Mouse (Mus musculus) forebrain, embryonic 10.5 days (tissue): ENCODE data around the gene Wdr37. TPM values are rescaled to one million over a fixed set of nuclear protein-coding genes. Genes with fewer than 3 reads are reported as not detected.

Source experiments
- DNase-seq: peaks from one replicate; pipeline ENCODE4 v3.0.0-alpha.2; 2017; ENCODE audit warnings: low spot score; ENCODE audit errors: extremely low spot score
- H3K27ac ChIP-seq: fragments of 300-500 bp; sonication (generic); 2 replicates; pipeline ENCODE4 v1.5.1; 2016; ENCODE audit warnings: mild to moderate bottlenecking
- H3K27me3 ChIP-seq: fragments of 300-500 bp; sonication (generic); 2 replicates; pipeline ENCODE4 v1.6.1; 2016; ENCODE audit warnings: mild to moderate bottlenecking; ENCODE audit not compliant: poor library complexity, severe bottlenecking
- H3K36me3 ChIP-seq: fragments of 300-500 bp; sonication (generic); replicated peaks from 2 replicates; pipeline ENCODE4 v1.6.1; 2016; ENCODE audit warnings: mild to moderate bottlenecking, moderate library complexity
- H3K4me1 ChIP-seq: fragments of 300-500 bp; sonication (generic); 2 replicates; pipeline ENCODE4 v1.6.1; 2016
- H3K4me3 ChIP-seq: fragments of 300-500 bp; sonication (generic); 2 replicates; pipeline ENCODE4 v1.5.1; 2016; ENCODE audit warnings: mild to moderate bottlenecking, moderate library complexity
- H3K9me3 ChIP-seq: fragments of 300-500 bp; sonication (generic); 2 replicates; pipeline ENCODE4 v1.6.1; 2016; ENCODE audit warnings: mild to moderate bottlenecking, moderate library complexity
- WGBS: fragments of 180-500 bp; shearing (Covaris S2); methylation state at CpG from one replicate; pipeline ENCODE4 v1.1.7; 2016; 5-methylcytosine and 5-hydroxymethylcytosine counted together
- polyA plus RNA-seq: library from polyadenylated mRNA; unstranded; fragments of >200 nt; fragmentation: Nextera tagmentation; extraction: Ambion mirVana; gene quantifications from 2 replicates; pipeline ENCODE4 v1.2.1, GENCODE M21; 2016

The Wdr37 gene
- polyA plus RNA-seq, 1 experiment from 2014 or later = 32.1 TPM

DNA sequence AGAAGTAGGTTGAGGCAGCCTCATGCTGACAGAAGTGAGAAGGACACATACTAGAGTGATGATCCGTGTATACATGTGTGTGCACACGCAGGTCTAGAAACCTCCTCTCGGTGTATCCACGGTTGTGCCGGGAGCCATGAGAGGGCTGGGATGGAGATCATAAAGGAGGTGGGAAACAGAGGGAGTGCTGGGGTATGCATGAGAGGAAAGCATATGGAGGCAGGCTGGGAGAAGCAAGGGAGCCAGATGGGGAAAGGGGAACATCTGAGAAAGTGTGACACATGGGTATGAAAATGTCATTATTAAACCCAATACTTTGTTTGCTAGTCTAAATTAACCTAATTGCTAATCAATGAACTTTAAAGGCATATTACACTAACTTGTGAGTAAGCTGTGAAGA lies 37.1 kb downstream of the Wdr37 start:
- Histone ChIP-seq H3K4me3 (no peak overlapping the region), H3K4me1 (peaks cover 26% of the 10 kb centered on the region), H3K27ac (no peak overlapping the region), H3K9me3 (no peaks in the 10 kb centered on the region), H3K36me3 (peaks cover 80% of the 10 kb centered on the region), H3K27me3 (no peaks in the 10 kb centered on the region)
- 97% methylated on average over 5 of the region's 5 CpGs for WGBS
- DNase-seq = no peak

DNA sequence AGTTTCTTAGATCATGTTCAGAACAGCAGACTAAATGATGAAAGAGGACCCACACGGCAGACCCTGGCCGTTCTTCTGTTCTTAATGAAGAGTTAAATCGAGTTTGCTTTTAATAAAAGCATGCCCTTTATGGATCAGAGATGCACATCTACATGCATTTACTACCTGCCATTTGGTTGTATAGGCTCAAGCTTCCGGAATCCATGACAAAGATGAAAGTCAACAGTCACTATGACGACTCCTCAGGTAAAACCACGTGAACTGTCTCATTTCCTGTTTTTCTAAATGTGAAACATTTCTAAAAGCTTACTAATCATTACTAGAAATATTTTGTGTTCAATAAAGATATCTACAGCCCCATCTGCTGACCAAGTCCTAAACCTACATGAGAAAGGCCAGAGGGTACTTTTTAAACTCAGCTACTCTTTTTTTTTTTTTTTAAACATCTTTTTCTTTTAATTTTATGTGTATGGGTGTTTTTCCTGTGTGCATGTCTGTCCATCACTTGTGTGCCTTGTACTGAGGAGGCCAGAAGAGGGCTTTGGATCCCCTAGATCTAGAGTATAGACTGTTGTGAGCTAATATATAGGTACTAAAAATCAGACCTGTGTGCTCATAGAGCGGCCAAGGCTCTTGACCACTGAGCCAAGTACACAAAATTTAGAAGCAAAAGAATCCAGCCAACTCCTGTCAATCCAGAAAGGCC lies 40.0 kb downstream of the Wdr37 start:
- no peak overlapping the region for H3K4me3 ChIP-seq
- no peaks in the 10 kb centered on the region for H3K27me3 ChIP-seq
- peaks cover 8% of the 10 kb centered on the region for H3K4me1 ChIP-seq
- H3K27ac ChIP-seq = no peak overlapping the region
- DNase-seq = no peak
- H3K9me3 ChIP-seq = no peaks in the 10 kb centered on the region
- H3K36me3 ChIP-seq = peaks cover 81% of the 10 kb centered on the region
- WGBS = 92% methylated on average over 7 of the region's 7 CpGs

DNA sequence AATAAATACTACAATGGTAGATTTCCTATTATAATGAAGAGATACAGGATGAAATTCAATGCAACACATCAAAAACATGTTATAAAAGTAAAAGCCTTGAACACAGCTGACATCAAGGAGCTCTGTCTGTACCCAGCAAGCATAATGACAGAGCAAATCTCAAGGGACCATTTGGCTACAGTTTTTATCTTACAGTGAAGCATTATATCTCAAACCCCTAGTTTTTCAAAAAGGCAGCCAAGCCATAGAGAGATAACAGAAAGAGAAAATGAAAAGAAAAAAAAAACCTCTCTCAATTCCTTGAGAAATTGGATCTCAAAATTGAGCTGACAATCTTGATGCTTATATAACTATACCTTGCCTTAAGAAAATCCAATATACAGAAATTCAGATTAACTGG lies 41.0 kb downstream of the Wdr37 start:
- no peak for DNase-seq
- Histone ChIP-seq H3K27me3 (no peaks in the 10 kb centered on the region), H3K4me1 (peaks cover 8% of the 10 kb centered on the region), H3K4me3 (no peak overlapping the region), H3K9me3 (no peaks in the 10 kb centered on the region), H3K36me3 (peaks cover 76% of the 10 kb centered on the region), H3K27ac (no peak overlapping the region)

DNA sequence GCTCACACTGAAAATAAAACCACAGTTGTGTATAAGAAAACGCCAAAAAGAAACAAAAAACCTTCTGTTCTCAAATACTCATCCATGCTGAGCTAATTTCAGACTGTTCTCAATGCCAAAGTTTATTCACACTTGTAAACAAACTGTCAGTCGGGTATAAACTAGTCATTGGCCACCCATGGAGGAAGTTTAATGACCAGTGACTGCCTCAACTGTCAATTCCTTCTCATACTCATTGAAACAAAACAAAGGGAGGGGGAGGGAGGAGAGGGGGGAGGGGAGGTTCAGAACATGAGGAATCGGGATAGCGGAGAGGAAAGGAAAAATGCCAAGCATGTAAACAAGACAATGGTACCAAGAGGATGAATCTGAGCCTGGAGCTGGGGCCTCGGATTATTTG lies 41.9 kb downstream of the Wdr37 start:
- Histone ChIP-seq H3K27me3 (no peaks in the 10 kb centered on the region), H3K9me3 (no peaks in the 10 kb centered on the region), H3K27ac (no peak overlapping the region), H3K36me3 (peaks cover 67% of the 10 kb centered on the region), H3K4me1 (peaks cover 8% of the 10 kb centered on the region), H3K4me3 (no peak overlapping the region)
- 68% methylated on average over 5 of the region's 5 CpGs for WGBS
- no peak for DNase-seq

DNA sequence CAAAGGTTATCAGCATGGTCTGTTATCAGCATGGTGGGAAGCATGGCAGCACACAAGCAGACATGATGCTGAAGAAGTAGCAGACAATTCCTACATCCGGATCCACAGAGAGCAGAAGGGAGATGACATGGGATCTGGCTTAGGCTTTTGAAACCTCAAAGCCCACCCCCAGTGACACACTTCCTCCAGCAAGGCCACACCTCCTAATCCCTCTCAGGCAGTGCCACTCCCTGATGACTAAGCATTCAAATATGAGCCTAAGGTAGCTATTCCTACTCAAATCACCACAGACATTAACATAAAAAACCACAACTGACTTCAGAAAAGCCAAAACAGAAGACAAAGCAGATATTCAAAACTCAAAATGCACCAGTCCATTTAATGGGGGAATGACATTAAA lies 42.8 kb downstream of the Wdr37 start:
- Histone ChIP-seq H3K4me3 (no peak overlapping the region), H3K36me3 (peaks cover 58% of the 10 kb centered on the region), H3K27me3 (no peaks in the 10 kb centered on the region), H3K4me1 (peaks cover 8% of the 10 kb centered on the region), H3K9me3 (no peaks in the 10 kb centered on the region), H3K27ac (no peak overlapping the region)
- 92% methylated on average over 1 of the region's 1 CpGs for WGBS
- no peak for DNase-seq

DNA sequence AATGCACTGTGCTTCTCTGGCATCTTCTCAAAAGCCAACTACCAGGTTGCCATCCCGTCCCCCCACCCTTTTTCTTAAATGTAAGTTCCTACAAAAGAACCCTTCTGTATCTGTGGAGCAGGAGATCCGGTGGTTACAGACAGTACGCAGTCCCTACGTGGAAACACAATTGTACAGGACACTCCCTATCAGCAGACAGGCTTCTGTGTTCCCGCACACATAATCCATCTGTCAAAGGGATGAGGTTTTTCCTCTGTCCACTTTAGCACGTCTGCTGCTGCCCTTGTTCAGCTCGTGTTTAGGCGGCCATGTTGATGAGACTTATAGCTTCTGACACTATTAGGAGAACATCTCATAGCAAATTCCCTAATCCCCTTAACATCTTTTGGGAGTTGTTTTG lies 48.2 kb downstream of the Wdr37 start:
- no peak for DNase-seq
- no peaks in the 10 kb centered on the region for H3K9me3 ChIP-seq
- H3K4me1 ChIP-seq = no peaks in the 10 kb centered on the region
- no peak overlapping the region for H3K27ac ChIP-seq
- 96% methylated on average over 8 of the region's 8 CpGs for WGBS
- H3K4me3 ChIP-seq = no peak overlapping the region
- H3K36me3 ChIP-seq = peaks cover 68% of the 10 kb centered on the region
- H3K27me3 ChIP-seq = no peaks in the 10 kb centered on the region

DNA sequence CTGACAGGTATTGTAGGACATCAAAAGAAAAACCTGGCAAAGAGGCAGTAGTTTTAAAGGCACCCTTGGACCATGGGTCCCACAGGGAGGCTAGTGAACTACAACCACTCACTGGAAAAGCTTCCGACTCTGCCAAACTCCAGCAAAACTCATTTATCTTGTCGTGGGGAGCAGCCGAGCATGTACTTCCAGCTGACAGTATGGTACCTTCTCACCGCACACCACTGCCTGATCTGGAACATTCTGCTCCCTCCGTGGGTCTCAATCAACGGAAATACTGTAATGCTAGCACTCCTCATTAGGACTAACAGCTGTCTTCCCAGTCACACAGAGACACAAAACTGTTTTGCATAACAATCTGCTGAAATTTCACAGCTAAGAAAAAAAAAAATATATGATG lies 48.6 kb downstream of the Wdr37 start:
- Histone ChIP-seq H3K9me3 (no peaks in the 10 kb centered on the region), H3K27me3 (no peaks in the 10 kb centered on the region), H3K4me3 (no peak overlapping the region), H3K27ac (no peak overlapping the region), H3K4me1 (no peaks in the 10 kb centered on the region), H3K36me3 (peaks cover 68% of the 10 kb centered on the region)
- WGBS = 93% methylated on average over 6 of the region's 6 CpGs
- DNase-seq = no peak

DNA sequence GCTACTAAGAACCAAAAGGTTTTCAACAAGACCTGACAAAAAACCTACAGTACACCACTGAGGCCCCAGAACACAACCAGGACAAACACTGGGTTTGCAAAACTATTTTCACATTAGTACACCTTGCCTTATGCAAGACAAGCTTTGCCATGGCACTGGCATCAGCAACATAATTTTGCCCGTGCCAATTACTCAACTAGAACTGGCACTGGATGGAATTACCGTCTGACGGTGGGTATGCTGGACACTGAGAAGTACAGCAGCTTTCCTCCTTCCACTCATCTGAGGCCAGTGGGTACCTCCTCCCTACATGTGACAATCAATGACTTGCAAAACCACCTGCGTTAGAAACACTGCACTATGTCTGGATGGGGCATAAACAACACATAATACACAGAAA lies 49.5 kb downstream of the Wdr37 start:
- no peaks in the 10 kb centered on the region for H3K27me3 ChIP-seq
- WGBS = 92% methylated on average over 4 of the region's 4 CpGs
- DNase-seq = no peak
- H3K4me1 ChIP-seq = no peaks in the 10 kb centered on the region
- H3K36me3 ChIP-seq = peaks cover 71% of the 10 kb centered on the region
- no peak overlapping the region for H3K27ac ChIP-seq
- H3K4me3 ChIP-seq = no peak overlapping the region
- no peaks in the 10 kb centered on the region for H3K9me3 ChIP-seq

DNA sequence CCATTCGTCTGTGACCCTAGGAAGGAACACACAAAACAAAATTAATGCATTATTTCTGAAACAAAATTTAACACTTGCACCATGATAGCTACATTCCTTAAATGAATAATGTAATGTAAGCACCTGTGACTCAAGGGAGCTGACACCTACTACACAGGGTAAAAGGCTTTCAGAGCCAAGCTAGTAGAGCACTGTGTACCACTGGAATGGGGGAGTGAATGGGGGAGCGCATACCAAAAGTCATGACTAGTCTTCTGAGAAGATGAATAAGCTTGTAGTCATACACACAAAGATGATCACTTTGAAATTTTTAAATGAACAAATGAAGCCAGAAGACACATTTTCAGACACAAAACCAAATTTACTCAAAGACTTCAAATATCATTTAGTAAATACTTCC lies 65.8 kb downstream of the Wdr37 start:
- peaks cover 27% of the 10 kb centered on the region for H3K36me3 ChIP-seq
- H3K4me3 ChIP-seq = no peak overlapping the region
- no peak overlapping the region for H3K27ac ChIP-seq
- no peaks in the 10 kb centered on the region for H3K9me3 ChIP-seq
- no peaks in the 10 kb centered on the region for H3K27me3 ChIP-seq
- WGBS = 92% methylated on average over 2 of the region's 2 CpGs
- no peaks in the 10 kb centered on the region for H3K4me1 ChIP-seq
- no peak for DNase-seq

DNA sequence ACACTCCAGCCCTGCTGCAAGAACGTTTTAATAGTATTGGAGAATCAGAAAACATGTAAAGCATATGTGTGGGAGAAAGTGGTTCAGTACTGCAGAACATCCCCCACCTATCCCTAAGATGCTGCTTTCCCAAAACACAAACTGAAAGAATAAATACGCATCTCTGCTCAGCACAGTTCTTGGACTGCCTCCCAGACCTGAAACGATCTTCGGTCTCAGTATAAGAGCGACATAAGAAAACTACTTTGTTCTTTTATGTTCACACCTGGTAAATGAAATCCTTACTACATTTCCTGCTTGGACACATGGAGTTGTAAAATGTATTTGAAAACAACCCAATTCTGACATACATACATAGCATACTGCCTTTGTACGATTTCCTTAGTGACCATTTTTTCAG lies 71.1 kb downstream of the Wdr37 start:
- Histone ChIP-seq H3K36me3 (peaks cover 21% of the 10 kb centered on the region), H3K4me3 (no peak overlapping the region), H3K27ac (no peak overlapping the region), H3K9me3 (no peaks in the 10 kb centered on the region), H3K4me1 (no peaks in the 10 kb centered on the region), H3K27me3 (no peaks in the 10 kb centered on the region)
- 88% methylated on average over 6 of the region's 6 CpGs for WGBS
- no peak for DNase-seq

DNA sequence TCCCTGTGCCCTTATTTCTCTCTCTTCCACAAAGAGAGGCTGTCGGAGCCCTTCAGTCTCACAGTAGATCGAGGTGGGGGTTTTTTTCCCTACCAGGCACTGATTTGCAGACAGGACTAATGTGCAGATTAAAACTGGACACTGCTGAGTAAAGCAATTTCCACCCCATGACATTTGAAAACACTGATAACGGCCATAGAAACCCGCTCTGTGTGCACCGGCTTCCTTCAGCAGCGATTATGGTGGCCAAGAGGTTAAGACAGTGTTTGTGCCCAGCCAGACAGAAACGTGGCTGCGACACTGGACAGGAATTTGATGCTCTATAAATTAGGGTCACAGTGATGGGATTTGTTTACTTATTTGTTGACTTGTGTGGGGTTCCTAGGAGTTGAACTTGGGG lies 78.5 kb downstream of the Wdr37 start:
- H3K27ac ChIP-seq = no peak overlapping the region
- H3K36me3 ChIP-seq = no peaks in the 10 kb centered on the region
- H3K9me3 ChIP-seq = no peaks in the 10 kb centered on the region
- no peak for DNase-seq
- H3K4me3 ChIP-seq = no peak overlapping the region
- H3K27me3 ChIP-seq = no peaks in the 10 kb centered on the region
- WGBS = 81% methylated on average over 8 of the region's 8 CpGs
- no peaks in the 10 kb centered on the region for H3K4me1 ChIP-seq

DNA sequence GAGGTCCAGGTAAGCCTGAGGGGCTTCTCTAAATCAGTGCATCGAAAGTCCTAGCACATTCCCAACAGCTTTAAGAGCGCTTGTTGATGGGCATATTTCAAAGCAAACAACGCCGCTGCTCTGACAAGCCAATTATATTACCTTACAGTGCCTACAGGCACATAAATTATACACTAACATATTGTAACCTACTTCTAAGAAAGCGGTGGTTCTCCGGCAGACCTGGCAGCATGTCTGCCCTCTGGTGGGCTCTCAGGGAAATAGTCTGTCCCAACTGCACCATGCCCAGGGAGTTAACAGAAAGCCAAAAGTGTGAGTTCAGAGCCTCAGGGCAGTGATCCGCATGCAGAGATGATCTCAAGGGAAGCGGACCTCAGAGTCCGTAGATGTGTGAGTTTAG lies 86.5 kb downstream of the Wdr37 start:
- no peaks in the 10 kb centered on the region for H3K9me3 ChIP-seq
- 53% methylated on average over 9 of the region's 9 CpGs for WGBS
- no peaks in the 10 kb centered on the region for H3K27me3 ChIP-seq
- H3K4me3 ChIP-seq = no peak overlapping the region
- peaks cover 4% of the 10 kb centered on the region for H3K4me1 ChIP-seq
- H3K27ac ChIP-seq = no peak overlapping the region
- peak; percentile 35 for DNase-seq
- no peaks in the 10 kb centered on the region for H3K36me3 ChIP-seq

DNA sequence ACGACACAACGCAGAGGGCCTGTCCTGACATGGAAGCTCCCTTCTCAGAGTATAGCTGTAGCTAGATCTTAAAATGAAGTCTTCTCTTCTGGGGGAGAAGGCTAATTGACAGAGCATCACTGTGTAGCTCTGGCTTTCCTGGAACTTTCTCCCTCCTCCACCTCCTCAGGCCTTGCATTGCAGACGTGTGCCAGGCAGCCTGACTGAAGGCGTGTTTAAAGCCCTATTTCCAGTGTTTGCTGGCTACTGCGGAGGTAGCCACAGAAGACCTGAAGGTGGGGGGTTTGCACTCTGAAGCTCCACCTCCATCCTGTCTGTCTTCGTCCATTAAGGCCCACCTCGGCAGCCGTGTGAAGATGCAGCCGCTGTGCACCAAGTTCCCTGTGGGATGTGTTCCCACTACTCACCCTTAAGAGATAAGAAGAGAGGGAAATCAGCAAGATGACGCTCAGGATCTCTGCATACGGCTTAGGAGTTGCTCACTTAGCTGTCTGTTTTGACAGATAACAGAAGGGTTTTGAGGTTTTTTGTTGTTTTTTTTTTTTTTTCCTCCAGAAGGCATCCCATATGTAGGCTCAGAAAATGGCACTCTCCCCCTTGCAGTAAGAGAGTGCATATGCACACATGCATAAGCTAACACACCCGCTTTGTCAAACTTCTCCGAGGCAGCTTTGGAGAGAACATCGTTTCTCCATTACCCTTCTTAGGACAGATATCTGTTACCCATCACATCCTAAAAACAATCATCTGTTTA lies 87.2 kb downstream of the Wdr37 start:
- no peaks in the 10 kb centered on the region for H3K9me3 ChIP-seq
- no peak overlapping the region for H3K4me3 ChIP-seq
- no peak for DNase-seq
- peaks cover 4% of the 10 kb centered on the region for H3K4me1 ChIP-seq
- WGBS = 88% methylated on average over 14 of the region's 14 CpGs
- no peak overlapping the region for H3K27ac ChIP-seq
- H3K36me3 ChIP-seq = no peaks in the 10 kb centered on the region
- H3K27me3 ChIP-seq = no peaks in the 10 kb centered on the region
